Mouse (Mus musculus): Measurements from ENCODE around the gene Atg4a-ps. TPM values are rescaled to one million over a fixed set of nuclear protein-coding genes. Genes with fewer than 3 reads are reported as not detected.
A peak's percentile ranks its signal among the peaks of the same experiment; 100 is the strongest.

The Atg4a-ps gene
- total RNA-seq, 2 experiments from 2014 or later, result 1.8 TPM; not detected in 1

GRCm38 (mm10) chr3:103633124-103633523, 12.7 kb downstream of the Atg4a-ps start:
- DNase-seq (ENCODE audit: low spot score in 2 of 2), result no peak

DNA sequence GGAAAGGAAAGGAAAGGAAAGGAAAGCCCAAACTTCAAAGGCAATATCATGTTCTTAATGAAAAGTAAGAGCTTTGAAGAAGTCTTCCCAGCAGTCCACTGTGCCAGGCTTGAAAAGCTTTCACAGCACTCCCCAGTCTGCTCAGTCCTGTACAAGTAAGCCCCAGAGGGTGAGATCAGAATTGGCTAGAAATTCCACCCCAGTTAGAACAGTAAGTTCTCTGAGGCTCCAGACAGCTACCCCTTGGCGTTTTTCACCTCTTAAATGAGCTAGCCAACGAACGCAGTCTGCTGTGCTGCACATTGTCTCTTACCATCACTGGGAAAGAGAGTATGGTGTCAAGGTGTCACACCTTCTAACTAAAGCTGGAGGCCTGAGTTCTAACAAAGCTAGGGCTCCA, 18.2 kb downstream of the Atg4a-ps start:
- DNase-seq (ENCODE audit: low spot score in 2 of 2), result no peak

DNA sequence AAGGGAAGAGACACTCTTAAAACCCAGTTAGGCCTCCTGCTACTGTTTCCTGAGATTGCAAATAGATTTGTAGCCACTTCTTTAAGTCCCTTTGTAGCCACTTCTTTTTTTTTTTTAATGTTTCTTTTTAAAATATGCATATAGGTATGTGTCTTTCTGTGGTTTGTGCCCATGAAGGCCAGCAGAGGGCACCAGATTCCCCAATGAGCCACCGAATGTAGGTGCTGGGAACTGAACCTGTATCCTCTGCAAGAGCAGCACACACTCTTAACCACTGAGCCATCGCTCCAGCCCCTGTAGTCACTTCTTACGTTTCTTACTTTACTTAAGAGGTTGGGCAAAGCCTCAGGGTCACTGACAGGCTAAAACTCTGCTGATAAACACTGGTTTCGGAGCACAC, 19.4 kb downstream of the Atg4a-ps start:
- no peak for DNase-seq (ENCODE audit: low spot score in 2 of 2)

DNA sequence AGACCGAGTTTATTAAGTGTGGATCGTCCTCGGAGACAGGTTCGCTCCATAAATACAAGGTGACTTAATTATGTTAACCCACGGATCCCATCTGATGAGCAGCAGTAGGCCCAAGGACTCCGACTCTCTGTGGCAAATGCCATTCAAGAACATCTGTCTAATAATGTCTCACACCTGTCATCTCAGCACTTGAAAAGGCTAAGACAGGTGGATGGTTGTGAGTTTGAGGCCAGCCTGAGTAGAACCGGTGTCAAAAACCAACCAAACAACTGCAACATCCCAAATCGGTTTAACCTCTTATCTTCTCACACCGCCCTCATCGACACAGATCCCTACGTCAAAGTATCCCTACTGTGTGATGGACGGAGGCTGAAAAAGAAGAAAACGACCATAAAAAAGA, 20.7 kb downstream of the Atg4a-ps start:
- DNase-seq (ENCODE audit: low spot score in 2 of 2), result no peak

DNA sequence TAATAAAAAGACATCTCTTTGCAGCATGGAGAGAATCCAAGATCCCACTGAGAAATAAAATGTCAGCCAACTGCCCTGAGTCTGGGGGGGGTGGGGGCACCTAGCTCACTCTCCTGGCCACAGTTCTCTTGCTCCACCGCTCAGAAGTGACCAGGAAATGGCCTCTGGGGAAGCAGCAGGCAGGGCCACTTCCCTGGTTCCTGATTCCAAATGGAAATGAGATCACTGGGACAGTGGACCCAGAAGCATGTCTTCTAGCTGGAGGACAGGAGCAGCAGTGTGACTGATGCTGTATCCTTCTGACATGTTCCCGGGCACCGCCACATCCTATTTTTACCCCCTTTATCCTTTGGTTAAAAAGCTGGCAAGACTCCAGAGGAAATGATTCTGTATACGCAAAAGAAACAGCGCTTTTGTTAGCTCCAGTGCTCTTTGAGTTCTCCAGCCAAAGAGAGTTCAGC, 21.2 kb downstream of the Atg4a-ps start:
- no peak for DNase-seq (ENCODE audit: low spot score in 2 of 2)

- no peak for DNase-seq (ENCODE audit: low spot score in 2 of 2)
These were observed 21.9 kb downstream of the Atg4a-ps start for GRCm38 (mm10) chr3:103623893-103624470.

- no peak for DNase-seq (ENCODE audit: low spot score in 2 of 2)
These were observed 25.8 kb downstream of the Atg4a-ps start for GRCm38 (mm10) chr3:103620101-103620500.

DNA sequence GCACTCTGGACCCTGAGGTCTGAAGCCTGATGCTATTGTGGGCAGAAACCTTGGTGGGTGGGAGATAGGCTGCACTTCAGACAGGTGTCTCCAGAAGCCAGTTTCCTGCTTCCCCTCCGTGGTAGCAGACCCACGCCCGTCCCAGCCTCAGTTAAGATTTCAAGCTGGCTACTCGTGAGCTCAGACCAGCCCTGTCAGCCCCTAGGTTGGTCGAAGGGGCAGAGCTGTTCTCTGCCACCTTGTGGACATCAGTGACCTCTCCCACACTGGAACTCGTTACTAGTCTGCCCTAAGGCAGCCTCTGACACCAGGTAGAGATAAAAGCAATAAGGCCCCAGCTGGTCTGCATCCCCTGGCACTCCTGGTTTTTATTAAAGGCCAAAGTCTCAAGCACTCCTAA, 28.9 kb downstream of the Atg4a-ps start:
- DNase-seq (ENCODE audit: low spot score in 2 of 2), result no peak

- DNase-seq (ENCODE audit: low spot score in 2 of 2), result no peak
These were observed 30.2 kb downstream of the Atg4a-ps start for GRCm38 (mm10) chr3:103615621-103616020.

DNA sequence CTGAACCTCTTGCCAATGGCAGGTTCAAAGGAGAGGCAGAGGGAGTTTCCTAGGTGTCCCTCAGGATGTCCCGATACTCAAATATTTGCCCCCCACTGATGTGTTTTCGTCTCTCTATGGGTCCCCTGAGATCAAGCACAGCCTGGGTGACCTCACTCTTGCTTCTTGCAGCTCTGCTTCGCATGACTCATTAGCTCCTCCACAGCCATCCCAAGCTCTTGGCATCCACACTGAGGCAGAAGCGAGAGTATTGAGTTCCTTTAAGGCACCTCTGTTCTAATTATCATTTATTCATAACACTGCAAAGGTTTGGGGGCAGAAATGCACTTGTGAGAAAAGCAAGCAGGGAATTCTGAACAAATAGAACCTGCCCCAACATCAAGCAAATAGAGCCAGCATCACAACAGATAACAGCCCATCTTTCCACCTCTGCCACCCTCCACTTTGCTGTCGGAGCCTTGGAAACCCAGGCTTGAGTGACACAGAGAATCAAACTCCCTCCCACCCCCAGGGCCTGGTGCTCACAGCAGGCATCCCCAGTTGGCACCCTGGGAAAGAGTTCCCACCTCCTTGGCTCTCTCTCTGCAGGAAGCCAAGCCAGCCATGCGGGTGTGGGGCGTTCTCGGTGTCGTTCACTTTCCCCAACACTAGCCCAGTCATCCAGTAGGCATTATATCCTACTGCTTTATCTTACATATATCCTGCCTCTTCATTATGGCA, 33.1 kb downstream of the Atg4a-ps start:
- DNase-seq (ENCODE audit: low spot score in 2 of 2), result no peak

GRCm38 (mm10) chr3:103610231-103610630, 35.6 kb downstream of the Atg4a-ps start:
- DNase-seq (ENCODE audit: low spot score in 2 of 2), result no peak

- no peak for DNase-seq (ENCODE audit: low spot score in 2 of 2)
These were observed 38.9 kb downstream of the Atg4a-ps start for GRCm38 (mm10) chr3:103606660-103607595.

GRCm38 (mm10) chr3:103606045-103606597, 39.7 kb downstream of the Atg4a-ps start:
- no peak for DNase-seq (ENCODE audit: low spot score in 2 of 2)

DNA sequence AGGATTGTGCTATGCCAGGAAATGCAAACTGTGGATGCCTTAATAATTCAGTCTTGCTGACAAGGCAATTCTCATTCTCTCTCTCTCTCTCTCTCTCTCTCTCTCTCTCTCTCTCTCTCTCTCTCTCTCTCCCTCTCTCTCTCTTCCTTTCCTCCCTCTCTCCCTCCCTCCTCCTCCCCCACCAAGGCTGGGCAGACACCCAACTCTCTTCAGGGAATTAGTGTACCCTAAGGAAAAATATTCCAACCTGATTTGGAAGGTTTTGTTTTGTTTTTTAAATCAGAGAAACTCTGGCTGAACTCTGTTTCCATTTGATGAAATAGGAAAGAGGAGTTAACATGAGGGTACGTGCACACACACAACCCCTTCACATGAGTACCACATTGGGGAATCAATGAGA, 44.3 kb downstream of the Atg4a-ps start:
- no peak for DNase-seq (ENCODE audit: low spot score in 2 of 2)

DNA sequence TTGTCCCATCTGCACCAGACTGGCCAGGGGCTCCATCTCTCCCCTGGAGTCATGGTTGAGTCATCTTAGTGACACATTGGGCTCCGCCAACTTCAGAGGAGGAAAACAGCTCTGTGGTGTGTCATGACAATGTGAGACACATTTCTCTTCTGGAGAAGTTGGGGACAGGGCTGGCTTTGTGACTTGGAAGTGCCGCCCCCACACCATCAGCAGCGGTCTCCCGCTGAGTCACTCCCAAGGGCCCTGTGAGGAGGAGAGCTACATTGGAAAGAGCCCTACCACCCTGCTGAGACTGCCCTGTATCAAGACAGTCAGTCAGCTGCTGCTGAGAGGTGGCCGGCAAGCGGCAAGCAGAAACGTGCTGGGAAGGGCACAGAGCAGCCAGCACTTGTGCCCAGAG, 44.9 kb downstream of the Atg4a-ps start:
- peak; percentile 12 to 36 for DNase-seq (ENCODE audit: low spot score in 2 of 2)

DNA sequence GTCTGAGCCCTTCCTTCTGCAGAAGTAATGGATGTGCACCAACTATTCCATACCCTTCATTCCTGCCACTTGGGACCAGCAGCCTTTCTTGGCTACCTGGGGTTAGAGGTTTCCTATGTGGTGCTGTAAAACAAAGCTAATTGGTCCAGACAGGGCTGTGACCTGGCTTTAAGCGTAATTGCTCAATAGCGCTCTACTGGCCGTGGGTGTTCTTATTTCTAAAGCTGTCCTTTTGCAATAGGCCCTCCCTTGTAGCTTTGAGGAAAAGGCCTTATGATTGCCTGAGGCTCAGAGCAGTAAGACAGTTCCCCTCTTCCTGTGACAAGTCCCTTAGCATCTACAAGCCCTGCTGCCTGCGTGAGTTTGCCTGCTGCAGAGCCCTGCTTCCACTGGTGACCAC, 48.3 kb downstream of the Atg4a-ps start:
- DNase-seq (ENCODE audit: low spot score in 2 of 2), result no peak

GRCm38 (mm10) chr3:103595271-103595810, 50.5 kb downstream of the Atg4a-ps start:
- DNase-seq (ENCODE audit: low spot score in 2 of 2), result no peak
